Mouse (Mus musculus): Measurements from ENCODE around the gene Olfr263. TPM values are rescaled to one million over a fixed set of nuclear protein-coding genes. Genes with fewer than 3 reads are reported as not detected.

Gene Olfr263
- total RNA-seq, 2 experiments from 2014 or later: not detected

GRCm38 (mm10) chr13:21169657-21170430, 40.4 kb downstream of the Olfr263 start:
- peak; percentile 77 to 79 for DNase-seq

DNA sequence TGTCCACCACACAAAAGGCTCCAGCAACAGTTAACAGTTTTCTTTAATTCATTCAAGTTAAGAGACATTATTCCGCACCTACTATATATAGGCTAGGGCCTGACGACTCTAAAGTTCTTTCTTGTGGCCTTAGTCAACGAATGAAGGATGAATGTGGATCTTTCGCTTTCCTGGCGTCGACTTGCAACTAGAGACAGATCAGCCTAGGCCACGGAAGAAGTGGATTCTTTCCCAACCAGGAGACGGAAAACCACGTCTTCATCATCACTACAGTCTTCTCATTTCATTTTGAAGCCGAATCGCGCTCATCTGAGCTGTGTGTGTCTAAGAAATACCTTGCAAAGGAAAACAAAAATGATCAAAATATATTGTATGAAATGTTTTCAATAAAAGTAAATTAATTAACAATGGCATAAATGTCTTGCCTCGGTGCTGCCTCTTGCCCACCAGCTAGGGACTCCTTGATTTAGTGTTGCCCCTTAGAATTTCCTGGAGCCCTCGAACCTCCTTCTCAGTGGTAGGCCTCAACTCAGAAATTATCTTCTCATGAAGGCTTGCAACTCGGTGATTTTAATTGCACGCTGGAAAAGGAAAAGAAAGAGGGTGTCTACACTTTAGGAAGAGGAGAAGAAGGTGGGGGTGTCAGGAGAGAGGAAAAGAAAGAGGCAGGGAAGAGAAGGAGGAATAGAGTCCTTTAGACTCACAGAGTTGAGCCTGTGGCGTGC, 41.2 kb downstream of the Olfr263 start:
- no peak for DNase-seq

GRCm38 (mm10) chr13:21171156-21171530, 41.7 kb downstream of the Olfr263 start:
- DNase-seq: peak in 1 of 2 experiments; percentile 18

GRCm38 (mm10) chr13:21171600-21172150, 42.2 kb downstream of the Olfr263 start:
- peak in 1 of 2 experiments; percentile 8 for DNase-seq

- DNase-seq: peak; percentile 71 to 74
Observed at GRCm38 (mm10) chr13:21172241-21173027, 43.0 kb downstream of the Olfr263 start.

DNA sequence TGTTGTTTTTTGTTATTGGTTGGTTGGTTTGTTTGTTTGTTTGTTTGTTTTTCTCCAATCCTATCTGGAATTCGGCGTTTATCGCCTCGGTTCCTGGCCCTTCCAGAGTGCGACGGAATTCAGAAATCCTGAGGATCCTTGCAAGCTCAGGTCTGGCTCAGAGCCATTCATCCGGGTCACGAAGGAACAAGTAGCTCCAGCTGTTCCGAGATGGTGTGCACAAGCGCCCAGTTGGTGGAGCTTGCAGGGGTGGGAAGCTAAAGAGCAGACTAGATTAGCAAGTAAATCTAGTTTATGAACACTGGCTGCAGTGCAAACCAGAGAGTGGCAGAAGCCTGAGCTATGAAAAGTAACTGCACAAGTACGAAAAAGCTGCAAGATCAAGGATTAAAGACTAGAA, 43.6 kb downstream of the Olfr263 start:
- peak; percentile 55 to 56 for DNase-seq

DNA sequence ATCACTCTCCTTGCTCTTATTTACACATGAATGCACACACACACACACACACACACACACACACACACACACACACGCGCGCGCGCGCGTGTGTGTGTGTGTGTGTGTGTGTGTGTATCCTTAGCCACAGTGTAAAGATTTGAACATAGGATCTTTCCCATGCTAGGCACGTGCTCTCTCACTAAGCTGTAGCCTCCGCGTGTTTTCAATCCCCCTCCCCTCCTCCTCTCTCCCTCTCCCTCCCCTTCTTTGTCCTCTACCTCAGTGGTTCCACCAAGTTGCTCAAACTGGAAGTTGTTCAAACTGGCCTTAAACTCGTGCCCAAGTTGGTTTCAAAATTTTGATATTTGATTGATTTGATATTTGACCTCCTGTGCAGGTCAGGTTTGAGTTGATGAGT, 47.3 kb downstream of the Olfr263 start:
- DNase-seq: no peak

DNA sequence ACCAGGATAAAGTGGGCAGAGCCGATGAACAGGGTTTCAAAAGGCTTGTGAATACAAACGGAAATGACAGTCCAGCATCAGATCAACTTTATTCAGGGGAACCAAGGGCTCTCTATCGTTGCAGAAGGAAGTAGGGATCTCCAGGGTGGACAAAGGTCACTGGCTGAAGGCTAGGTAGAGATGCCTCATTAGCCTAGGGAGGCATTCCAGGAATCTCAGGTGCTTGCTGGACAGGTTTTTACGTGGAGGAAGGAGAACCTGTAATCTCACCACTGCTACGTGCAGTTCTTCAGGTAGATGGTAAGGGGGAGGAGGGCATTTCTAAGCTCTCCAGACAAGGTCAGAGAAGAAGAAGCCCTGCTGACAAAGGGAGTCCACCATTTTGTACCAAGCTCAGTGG, 48.2 kb downstream of the Olfr263 start:
- DNase-seq: no peak

DNA sequence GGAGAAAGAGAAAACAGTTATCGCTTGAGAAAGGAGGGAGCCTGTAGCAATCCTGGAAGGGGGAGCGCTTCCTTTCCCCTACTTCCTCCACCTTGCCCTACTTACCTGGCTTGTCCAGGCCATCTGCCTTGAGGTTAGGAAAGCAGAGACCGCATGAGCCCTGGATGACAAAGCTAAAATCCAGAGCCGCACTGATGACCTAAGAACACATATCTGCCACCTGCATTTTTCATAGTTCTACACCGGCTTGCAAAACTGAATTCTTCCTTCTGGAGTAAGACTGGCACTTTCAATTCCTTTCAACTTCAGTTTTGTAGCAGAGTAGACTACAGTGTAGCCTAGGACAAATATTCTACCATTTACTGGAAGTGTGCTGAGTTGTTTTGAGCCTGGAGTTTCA, 48.9 kb downstream of the Olfr263 start:
- no peak for DNase-seq

- DNase-seq: no peak
Observed at GRCm38 (mm10) chr13:21179367-21179723, 49.9 kb downstream of the Olfr263 start, which contains the start of gene Trim27. Gene Trim27 (plus strand): TSS chr13:21179445.

GRCm38 (mm10) chr13:21179724-21180550, 50.5 kb downstream of the Olfr263 start:
- DNase-seq: peak; percentile 91

GRCm38 (mm10) chr13:21180551-21181530, 51.4 kb downstream of the Olfr263 start:
- peak in 1 of 2 experiments; percentile 46 for DNase-seq

GRCm38 (mm10) chr13:21181996-21182395, 52.6 kb downstream of the Olfr263 start:
- no peak for DNase-seq

GRCm38 (mm10) chr13:21183066-21183465, 53.6 kb downstream of the Olfr263 start:
- DNase-seq: no peak

DNA sequence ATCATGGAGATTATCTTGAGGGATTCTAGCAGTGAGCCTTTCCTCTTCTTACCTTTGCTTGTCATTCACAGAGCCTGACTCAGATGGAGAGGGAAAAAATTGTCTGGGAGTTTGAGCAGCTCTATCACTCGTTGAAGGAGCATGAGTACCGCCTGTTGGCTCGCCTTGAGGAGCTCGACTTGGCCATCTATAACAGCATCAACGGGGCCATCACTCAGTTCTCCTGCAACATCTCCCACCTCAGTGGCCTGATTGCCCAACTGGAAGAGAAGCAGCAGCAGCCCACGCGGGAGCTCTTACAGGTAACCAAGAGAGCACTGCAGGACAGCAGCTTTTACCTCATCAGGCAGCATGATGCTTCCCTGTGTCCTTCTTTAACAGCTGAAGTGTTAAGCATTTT, 54.2 kb downstream of the Olfr263 start:
- DNase-seq: no peak

- no peak for DNase-seq
Observed at GRCm38 (mm10) chr13:21185521-21185920, 56.1 kb downstream of the Olfr263 start.

Measured in layer of hippocampus, postnatal 36 days (tissue).